Mouse (Mus musculus) layer of hippocampus, adult 2 months (tissue): ENCODE measurements at regions not wholly inside any gene's neighbourhood (a gene's known extent, or its start where the extent isn't known, plus 50 kb on each side); places are given as distances from the start of the nearest gene placed in this dataset.

ENCODE experiments used
- DNase-seq, 2 experiments: peaks; one replicate each; pipeline ENCODE4 v3.0.0; 2022; ENCODE audit warnings: low spot score in 2 of 2
- H3K27ac ChIP-seq: fragments of 200-600 bp; 2 replicates; pipeline ENCODE4 v1.8.1; 2022
- H3K4me3 ChIP-seq: fragments of 200-600 bp; 2 replicates; pipeline ENCODE4 v1.8.1; 2022; ENCODE audit warnings: mild to moderate bottlenecking
- CTCF ChIP-seq: fragments of 200-600 bp; conservative IDR thresholded peaks from 2 replicates; pipeline ENCODE4 v1.8.1; 2022; ENCODE audit warnings: antibody characterized with exemption, mild to moderate bottlenecking, moderate library complexity

GRCm38 (mm10) chr13:58495390-58496073, 92.4 kb upstream of the Hnrnpk start:
- no peak for DNase-seq
- no peak for TF ChIP-seq CTCF
- peak overlapping the region; percentile 32; the same call in 1 of the 2 replicates for H3K27ac ChIP-seq
- no peak overlapping the region for H3K4me3 ChIP-seq

GRCm38 (mm10) chr13:58494726-58495125, 91.6 kb upstream of the Hnrnpk start:
- Histone ChIP-seq H3K4me3 (no peak overlapping the region), H3K27ac (no peak overlapping the region; the same call in 1 of the 2 replicates)
- TF ChIP-seq CTCF: no peak
- DNase-seq: no peak

- DNase-seq: no peak
- Histone ChIP-seq H3K27ac (no peak overlapping the region), H3K4me3 (no peak overlapping the region)
- TF ChIP-seq CTCF: no peak
Observed at GRCm38 (mm10) chr13:58490829-58491228, 87.7 kb upstream of the Hnrnpk start.

GRCm38 (mm10) chr13:58485011-58485410, 81.9 kb upstream of the Hnrnpk start:
- no peak overlapping the region for H3K27ac ChIP-seq
- TF ChIP-seq CTCF: no peak
- no peak overlapping the region for H3K4me3 ChIP-seq
- DNase-seq: no peak

- no peak overlapping the region for H3K4me3 ChIP-seq
- H3K27ac ChIP-seq: no peak overlapping the region
- DNase-seq: no peak
- no peak for TF ChIP-seq CTCF
Observed at GRCm38 (mm10) chr13:58482701-58483100, 79.6 kb upstream of the Hnrnpk start.

GRCm38 (mm10) chr13:58480928-58481598, 77.9 kb upstream of the Hnrnpk start:
- TF ChIP-seq CTCF: no peak
- Histone ChIP-seq H3K27ac (peak overlapping the region; percentile 43; the same call in 1 of the 2 replicates), H3K4me3 (no peak overlapping the region)
- DNase-seq: no peak

- Histone ChIP-seq H3K27ac (peak overlapping the region; percentile 46; the same call in 1 of the 2 replicates), H3K4me3 (no peak overlapping the region)
- no peak for TF ChIP-seq CTCF
- no peak for DNase-seq
Observed at GRCm38 (mm10) chr13:58480388-58480927, 77.3 kb upstream of the Hnrnpk start.

- no peak for TF ChIP-seq CTCF
- DNase-seq: no peak
- peak overlapping the region; percentile 32; the same call in 1 of the 2 replicates for H3K27ac ChIP-seq
- H3K4me3 ChIP-seq: no peak overlapping the region
Observed at GRCm38 (mm10) chr13:58478438-58478837, 75.3 kb upstream of the Hnrnpk start.

GRCm38 (mm10) chr13:58477253-58477652, 74.1 kb upstream of the Hnrnpk start:
- no peak for TF ChIP-seq CTCF

GRCm38 (mm10) chr13:58476033-58476830, 73.1 kb upstream of the Hnrnpk start:
- no peak for TF ChIP-seq CTCF
- Histone ChIP-seq H3K4me3 (no peak overlapping the region), H3K27ac (no peak overlapping the region)
- no peak for DNase-seq

More at GRCm38 (mm10) chr13:58477253-58477652, 74.1 kb upstream of the Hnrnpk start:
- no peak overlapping the region for H3K4me3 ChIP-seq
- H3K27ac ChIP-seq: no peak overlapping the region
- no peak for DNase-seq

- Histone ChIP-seq H3K4me3 (no peak overlapping the region), H3K27ac (no peak overlapping the region)
- DNase-seq: no peak
- TF ChIP-seq CTCF: no peak
Observed at GRCm38 (mm10) chr13:58475495-58475894, 72.4 kb upstream of the Hnrnpk start.

GRCm38 (mm10) chr13:58472455-58472854, 69.3 kb upstream of the Hnrnpk start:
- Histone ChIP-seq H3K4me3 (no peak overlapping the region), H3K27ac (no peak overlapping the region)
- DNase-seq: no peak
- TF ChIP-seq CTCF: no peak

GRCm38 (mm10) chr13:58471704-58472103, 68.6 kb upstream of the Hnrnpk start:
- no peak for DNase-seq
- no peak for TF ChIP-seq CTCF
- peak overlapping the region; percentile 33 for H3K4me3 ChIP-seq

More at GRCm38 (mm10) chr13:58471704-58472103, 68.6 kb upstream of the Hnrnpk start:
- H3K27ac ChIP-seq: peak overlapping the region; percentile 56
